Mouse (Mus musculus) kidney, postnatal 0 days (tissue): ENCODE results near the gene Cabp4. TPM values are rescaled to one million over a fixed set of nuclear protein-coding genes. Genes with fewer than 3 reads are reported as not detected.

Experiments used
- ATAC-seq: fragments of 200-750 bp; cut with Nextera tagmentation; replicated peaks from 2 replicates; pipeline ENCODE4 v1.8.0; 2017; ENCODE audit warnings: low read depth, moderate number of reproducible peaks, moderate TSS enrichment, moderate library complexity; ENCODE audit not compliant: low FRiP score
- DNase-seq: peaks from one replicate; pipeline ENCODE4 v3.0.0-alpha.2; 2016; ENCODE audit warnings: low spot score
- H3K27ac ChIP-seq: fragments of 300-500 bp; sonication (generic); 2 replicates; pipeline ENCODE4 v1.5.1; 2014; ENCODE audit warnings: mild to moderate bottlenecking
- H3K27me3 ChIP-seq: fragments of 300-500 bp; sonication (generic); 2 replicates; pipeline ENCODE4 v1.6.1; 2014; ENCODE audit warnings: low read length, mixed read lengths; ENCODE audit not compliant: insufficient read depth
- H3K36me3 ChIP-seq: fragments of 300-500 bp; sonication (generic); 2 replicates; pipeline ENCODE4 v1.6.1; 2014; ENCODE audit warnings: low read length, mixed read lengths; ENCODE audit not compliant: insufficient read depth
- H3K4me1 ChIP-seq: fragments of 300-500 bp; sonication (generic); replicated peaks from 2 replicates; pipeline ENCODE4 v1.6.1; 2014; ENCODE audit warnings: antibody characterized with exemption, low read length, mixed read lengths; ENCODE audit not compliant: insufficient read depth
- H3K4me2 ChIP-seq: fragments of 300-500 bp; sonication (generic); 2 replicates; pipeline ENCODE4 v1.6.1; 2014; ENCODE audit warnings: mild to moderate bottlenecking, low read length, moderate library complexity, mixed read lengths
- H3K4me3 ChIP-seq: fragments of 300-500 bp; sonication (generic); replicated peaks from 2 replicates; pipeline ENCODE4 v1.5.1; 2014; ENCODE audit warnings: low read depth, low read length
- H3K9ac ChIP-seq: fragments of 300-500 bp; sonication (generic); 2 replicates; pipeline ENCODE4 v1.6.1; 2014; ENCODE audit warnings: low read depth, low read length
- H3K9me3 ChIP-seq: fragments of 300-500 bp; sonication (generic); replicated peaks from 2 replicates; pipeline ENCODE4 v1.6.1; 2016; ENCODE audit warnings: low read length, inconsistent platforms, mixed read lengths
- CTCF ChIP-seq: IDR thresholded peaks from 2 replicates; pipeline ENCODE4 v1.5.1; 2016; ENCODE audit warnings: antibody characterized with exemption, low read depth, mild to moderate bottlenecking, moderate library complexity
- WGBS: fragments of 180-500 bp; shearing (Covaris S2); extraction: QIAGEN DNeasy Blood & Tissue Kit; methylation state at CpG from one replicate; pipeline ENCODE4 v1.1.7; 2014; 5-methylcytosine and 5-hydroxymethylcytosine counted together
- polyA plus RNA-seq: library from polyadenylated mRNA; unstranded; fragments of >200 nt; fragmentation: Nextera tagmentation; extraction: Ambion mirVana; gene quantifications from 2 replicates; pipeline ENCODE4 v1.2.1, GENCODE M21; 2015

Gene Cabp4
- polyA plus RNA-seq, 1 experiment from 2014 or later: 0.13 TPM

GRCm38 (mm10) chr19:4156073-4156579, 12.3 kb upstream of the Cabp4 start:
- no peaks in the 10 kb centered on the region for H3K4me1 ChIP-seq
- 0 out of 2 replicates have a peak overlapping the region, but pooled peaks have one; percentile 13 for H3K9ac ChIP-seq
- H3K27ac ChIP-seq: 0 out of 2 replicates have a peak overlapping the region, but pooled peaks have one; percentile 25
- H3K4me3 ChIP-seq: no peak overlapping the region
- ATAC-seq: no peak; the same call in 1 of the 2 replicates
- no peak for DNase-seq
- 57% methylated on average over 20 of the region's 20 CpGs for WGBS
- no peaks in the 10 kb centered on the region for H3K9me3 ChIP-seq
- peaks cover 49% of the 10 kb centered on the region for H3K36me3 ChIP-seq
- no peaks in the 10 kb centered on the region for H3K27me3 ChIP-seq
- H3K4me2 ChIP-seq: no peak overlapping the region
- TF ChIP-seq CTCF: no peak

- no peaks in the 10 kb centered on the region for H3K4me1 ChIP-seq
- peaks cover 49% of the 10 kb centered on the region for H3K36me3 ChIP-seq
- DNase-seq (peak; percentile 71), ATAC-seq (peak; percentile 12; the same call in 1 of the 2 replicates)
- H3K27me3 ChIP-seq: no peaks in the 10 kb centered on the region
- no peak overlapping the region for H3K4me3 ChIP-seq
- no peak for TF ChIP-seq CTCF
- no peak overlapping the region for H3K4me2 ChIP-seq
- H3K9me3 ChIP-seq: no peaks in the 10 kb centered on the region
- 52% methylated on average over 6 of the region's 6 CpGs for WGBS
- 0 out of 2 replicates have a peak overlapping the region, but pooled peaks have one; percentile 25 for H3K27ac ChIP-seq
- no peak overlapping the region for H3K9ac ChIP-seq
Measured at GRCm38 (mm10) chr19:4155223-4156072, 11.6 kb upstream of the Cabp4 start.

DNA sequence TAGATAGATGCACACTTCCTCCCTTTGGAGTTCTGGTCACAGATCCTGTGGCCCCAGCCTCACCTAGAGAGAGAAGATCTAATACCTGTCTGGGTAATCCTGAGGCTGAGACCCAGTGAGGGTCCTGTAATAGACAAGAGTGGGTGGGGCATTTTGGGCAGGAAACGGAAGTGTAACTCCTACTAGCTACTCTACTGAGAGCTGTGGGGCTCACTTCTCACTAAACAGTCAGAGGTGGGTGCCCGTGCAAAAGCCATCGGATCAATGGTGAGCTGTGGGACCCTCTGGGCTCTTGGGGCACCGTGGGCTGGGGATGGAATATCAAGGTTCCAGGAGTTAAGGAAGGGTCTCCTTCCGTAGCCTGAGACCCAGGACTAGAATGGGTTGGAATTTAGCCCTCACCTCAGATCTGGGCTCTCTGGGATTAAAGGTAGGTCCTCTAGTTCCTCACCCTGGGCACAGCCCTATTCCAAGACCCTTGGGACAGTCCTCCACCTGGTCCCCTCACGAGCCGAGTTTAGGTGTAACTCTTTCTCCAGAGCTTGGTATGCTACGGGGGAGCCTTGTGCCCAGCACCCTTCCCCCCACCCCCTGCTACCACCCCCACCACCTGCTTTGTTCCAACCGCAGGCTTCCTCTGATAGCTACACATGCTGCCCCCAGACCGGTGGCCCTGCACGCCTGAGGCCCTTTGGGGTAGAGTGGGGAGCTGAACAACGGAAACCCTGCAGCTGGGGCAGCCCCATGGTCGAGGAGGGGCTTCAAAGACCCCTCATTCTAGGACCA, 10.8 kb upstream of the Cabp4 start:
- DNase-seq: no peak
- ATAC-seq: no peak
- Histone ChIP-seq H3K4me2 (no peak overlapping the region), H3K4me3 (no peak overlapping the region), H3K27me3 (no peaks in the 10 kb centered on the region), H3K27ac (no peak overlapping the region), H3K9ac (0 out of 2 replicates have a peak overlapping the region, but pooled peaks have one; percentile 5), H3K9me3 (no peaks in the 10 kb centered on the region), H3K4me1 (no peaks in the 10 kb centered on the region; the same call in 1 of the 2 replicates), H3K36me3 (peaks cover 45% of the 10 kb centered on the region)
- 76% methylated on average over 13 of the region's 13 CpGs for WGBS
- TF ChIP-seq CTCF: no peak

DNA sequence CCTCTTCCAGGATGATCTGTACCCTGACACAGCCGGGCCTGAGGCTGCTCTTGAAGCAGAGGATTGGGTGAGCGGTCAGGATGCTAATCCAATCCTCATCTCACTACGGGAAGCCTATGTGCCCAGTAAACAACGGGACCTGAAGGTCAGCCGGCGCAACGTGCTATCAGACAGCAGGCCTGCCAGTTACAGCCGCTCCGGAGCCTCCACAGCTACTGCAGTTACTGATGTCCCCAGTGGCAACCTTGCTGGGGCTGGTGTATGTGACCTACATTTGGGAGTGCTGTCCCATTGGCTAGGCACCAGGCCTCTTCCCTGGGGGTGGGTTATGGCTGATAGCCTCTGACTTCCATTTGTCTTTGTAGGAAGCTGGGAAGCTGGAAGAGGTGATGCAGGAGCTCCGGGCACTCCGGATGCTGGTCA, 9.4 kb upstream of the Cabp4 start, which contains the start of gene Ptprcap:
Gene Ptprcap (plus strand): TSS at position 373 of the 423 bp plus-strand sequence.
- WGBS: 76% methylated on average over 11 of the region's 11 CpGs
- Histone ChIP-seq H3K36me3 (peaks cover 31% of the 10 kb centered on the region), H3K9ac (no peak within 1 kb of the TSS), H3K4me2 (no peak within 1 kb of the TSS), H3K9me3 (no peaks in the 10 kb centered on the region), H3K27ac (no peak within 1 kb of the TSS), H3K4me1 (peaks cover 7% of the 10 kb centered on the region; the same call in 1 of the 2 replicates), H3K4me3 (no peak within 1 kb of the TSS), H3K27me3 (no peaks in the 10 kb centered on the region)
- ATAC-seq: no peak
- DNase-seq: no peak
- TF ChIP-seq CTCF: no peak

DNA sequence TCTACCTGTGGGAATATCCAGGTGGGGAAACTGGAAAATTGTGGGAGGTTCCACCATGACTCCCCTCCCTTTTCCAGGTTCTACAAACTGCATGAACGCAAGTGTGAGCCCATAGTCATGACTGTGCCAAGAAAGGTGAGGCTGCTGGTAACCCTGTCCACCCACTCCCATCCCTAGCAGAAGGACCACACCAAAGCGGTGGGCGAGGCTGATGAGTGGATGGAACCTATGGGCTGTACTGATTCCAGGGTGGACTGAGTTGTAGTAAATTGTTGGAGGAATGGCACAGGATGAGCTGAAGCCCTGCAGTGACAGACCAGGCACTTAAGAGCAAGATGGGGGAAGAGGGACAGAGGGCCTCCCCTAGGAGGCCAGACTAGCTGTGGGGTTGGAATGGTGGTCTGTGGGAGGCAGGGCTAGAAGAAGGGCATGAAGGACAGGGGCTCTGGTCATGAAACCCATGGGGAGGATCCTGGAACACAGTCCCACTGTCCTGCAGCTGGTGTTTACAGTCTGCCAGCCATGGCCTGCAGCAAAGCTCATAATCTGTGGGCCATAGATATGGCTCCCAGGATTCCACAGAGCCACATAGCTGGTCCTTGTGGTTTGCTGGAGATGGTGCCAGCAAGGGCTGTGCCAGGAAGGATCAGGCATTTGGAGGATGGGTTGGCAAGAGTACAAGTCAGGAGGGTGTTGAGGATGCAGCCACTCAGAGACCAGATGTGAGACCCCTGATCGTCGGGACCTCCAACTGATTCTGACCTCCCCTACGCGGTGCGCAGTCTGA, 8.8 kb upstream of the Cabp4 start:
- no peak for DNase-seq
- 84% methylated on average over 8 of the region's 8 CpGs for WGBS
- ATAC-seq: no peak
- TF ChIP-seq CTCF: no peak
- Histone ChIP-seq H3K9ac (no peak overlapping the region), H3K36me3 (peaks cover 27% of the 10 kb centered on the region), H3K9me3 (no peaks in the 10 kb centered on the region), H3K4me2 (no peak overlapping the region), H3K4me1 (peaks cover 11% of the 10 kb centered on the region; the same call in 1 of the 2 replicates), H3K4me3 (no peak overlapping the region), H3K27ac (no peak overlapping the region), H3K27me3 (no peaks in the 10 kb centered on the region)
